Mouse (Mus musculus) hindbrain, embryonic 14.5 days (tissue): Measurements from ENCODE around the gene Pld1. TPM values are rescaled to one million over a fixed set of nuclear protein-coding genes. Genes with fewer than 3 reads are reported as not detected.

Experiments
- ATAC-seq: fragments of 200-750 bp; cut with Nextera tagmentation; 2 replicates; pipeline ENCODE4 v1.8.0; 2017; ENCODE audit warnings: moderate number of reproducible peaks, mild to moderate bottlenecking, moderate TSS enrichment, moderate library complexity; ENCODE audit not compliant: low FRiP score
- DNase-seq: peaks from one replicate; pipeline ENCODE4 v3.0.0-alpha.2; 2015; ENCODE audit warnings: low spot score
- H3K27ac ChIP-seq: fragments of 300-500 bp; sonication (generic); 2 replicates; pipeline ENCODE4 v1.5.1; 2014; ENCODE audit warnings: mild to moderate bottlenecking, moderate library complexity
- H3K27me3 ChIP-seq: fragments of 300-500 bp; sonication (generic); 2 replicates; pipeline ENCODE4 v1.6.1; 2014; ENCODE audit warnings: mild to moderate bottlenecking, low read length, mixed read lengths; ENCODE audit not compliant: control insufficient read depth, insufficient read depth
- H3K36me3 ChIP-seq: fragments of 300-500 bp; sonication (generic); replicated peaks from 2 replicates; pipeline ENCODE4 v1.6.1; 2014; ENCODE audit not compliant: control insufficient read depth, insufficient read depth
- H3K4me1 ChIP-seq: fragments of 300-500 bp; sonication (generic); replicated peaks from 2 replicates; pipeline ENCODE4 v1.6.1; 2014; ENCODE audit warnings: antibody characterized with exemption, low read length, mixed read lengths; ENCODE audit not compliant: control insufficient read depth, insufficient read depth
- H3K4me2 ChIP-seq: fragments of 300-500 bp; sonication (generic); replicated peaks from 2 replicates; pipeline ENCODE4 v1.6.1; 2014; ENCODE audit warnings: mild to moderate bottlenecking, moderate library complexity
- H3K4me3 ChIP-seq: fragments of 300-500 bp; sonication (generic); replicated peaks from 2 replicates; pipeline ENCODE4 v1.5.1; 2014; ENCODE audit warnings: mild to moderate bottlenecking, low read length
- H3K9ac ChIP-seq: fragments of 300-500 bp; sonication (generic); 2 replicates; pipeline ENCODE4 v1.6.1; 2014
- H3K9me3 ChIP-seq: fragments of 300-500 bp; sonication (generic); 2 replicates; pipeline ENCODE4 v1.6.1; 2016; ENCODE audit warnings: low read length; ENCODE audit not compliant: control insufficient read depth
- WGBS: fragments of 180-500 bp; shearing (Covaris S2); extraction: QIAGEN DNeasy Blood & Tissue Kit; methylation state at CpG from one replicate; pipeline ENCODE4 v1.1.7; 2014; 5-methylcytosine and 5-hydroxymethylcytosine counted together
- polyA plus RNA-seq: library from polyadenylated mRNA; unstranded; fragments of >200 nt; fragmentation: Nextera tagmentation; extraction: Ambion mirVana; gene quantifications from 2 replicates; pipeline ENCODE4 v1.2.1, GENCODE M21; 2014

Pld1 gene
- polyA plus RNA-seq, 1 experiment from 2014 or later: 6.7 TPM

- Histone ChIP-seq H3K4me3 (no peak overlapping the region), H3K4me1 (no peaks in the 10 kb centered on the region), H3K9ac (no peak overlapping the region), H3K27ac (no peak overlapping the region), H3K36me3 (no peaks in the 10 kb centered on the region), H3K9me3 (0 out of 2 replicates have a peak, but pooled peaks cover 5% of the 10 kb centered on the region), H3K4me2 (no peak overlapping the region), H3K27me3 (no peaks in the 10 kb centered on the region)
- ATAC-seq (no peak), DNase-seq (no peak)
- WGBS: 61% methylated on average over 5 of the region's 5 CpGs
These were observed 203.2 kb downstream of the Pld1 start for GRCm38 (mm10) chr3:28141716-28142115.

- Histone ChIP-seq H3K9me3 (0 out of 2 replicates have a peak, but pooled peaks cover 5% of the 10 kb centered on the region), H3K4me2 (no peak overlapping the region), H3K36me3 (no peaks in the 10 kb centered on the region), H3K4me1 (no peaks in the 10 kb centered on the region), H3K27ac (no peak overlapping the region), H3K9ac (no peak overlapping the region), H3K27me3 (no peaks in the 10 kb centered on the region), H3K4me3 (no peak overlapping the region)
- no peak for DNase-seq
- no peak for ATAC-seq
- 79% methylated on average over 2 of the region's 2 CpGs for WGBS
These were observed 203.6 kb downstream of the Pld1 start for GRCm38 (mm10) chr3:28142121-28142520.

GRCm38 (mm10) chr3:28144676-28145075 is 206.2 kb downstream of the Pld1 start:
- no peak overlapping the region for H3K9ac ChIP-seq
- ATAC-seq (no peak), DNase-seq (no peak)
- no peak overlapping the region for H3K4me2 ChIP-seq
- H3K4me1 ChIP-seq: no peaks in the 10 kb centered on the region
- H3K9me3 ChIP-seq: no peaks in the 10 kb centered on the region
- no peak overlapping the region for H3K4me3 ChIP-seq
- H3K36me3 ChIP-seq: no peaks in the 10 kb centered on the region
- no peak overlapping the region for H3K27ac ChIP-seq
- no peaks in the 10 kb centered on the region for H3K27me3 ChIP-seq

- Histone ChIP-seq H3K27me3 (no peaks in the 10 kb centered on the region), H3K27ac (no peak overlapping the region), H3K4me2 (no peak overlapping the region), H3K4me1 (no peaks in the 10 kb centered on the region), H3K4me3 (no peak overlapping the region), H3K9me3 (no peaks in the 10 kb centered on the region), H3K9ac (no peak overlapping the region), H3K36me3 (no peaks in the 10 kb centered on the region)
- 90% methylated on average over 3 of the region's 3 CpGs for WGBS
- ATAC-seq (no peak), DNase-seq (no peak)
These were observed 207.0 kb downstream of the Pld1 start for GRCm38 (mm10) chr3:28145461-28145860.

- Histone ChIP-seq H3K9ac (no peak overlapping the region), H3K36me3 (no peaks in the 10 kb centered on the region), H3K27ac (no peak overlapping the region), H3K4me1 (no peaks in the 10 kb centered on the region), H3K4me2 (no peak overlapping the region), H3K27me3 (no peaks in the 10 kb centered on the region), H3K4me3 (no peak overlapping the region), H3K9me3 (no peaks in the 10 kb centered on the region)
- DNase-seq: no peak
- ATAC-seq: no peak
- 95% methylated on average over 2 of the region's 2 CpGs for WGBS
These were observed 211.3 kb downstream of the Pld1 start for GRCm38 (mm10) chr3:28149656-28150256.

- no peak overlapping the region for H3K9ac ChIP-seq
- no peaks in the 10 kb centered on the region for H3K36me3 ChIP-seq
- WGBS: 78% methylated on average over 2 of the region's 2 CpGs
- DNase-seq (no peak), ATAC-seq (no peak)
- H3K27ac ChIP-seq: no peak overlapping the region
- no peak overlapping the region for H3K4me2 ChIP-seq
- no peaks in the 10 kb centered on the region for H3K9me3 ChIP-seq
- no peaks in the 10 kb centered on the region for H3K4me1 ChIP-seq
- H3K4me3 ChIP-seq: no peak overlapping the region
- no peaks in the 10 kb centered on the region for H3K27me3 ChIP-seq
These were observed 219.5 kb downstream of the Pld1 start for GRCm38 (mm10) chr3:28158006-28158405.

- H3K4me3 ChIP-seq: no peak overlapping the region
- no peaks in the 10 kb centered on the region for H3K36me3 ChIP-seq
- no peaks in the 10 kb centered on the region for H3K27me3 ChIP-seq
- H3K9me3 ChIP-seq: no peaks in the 10 kb centered on the region
- no peaks in the 10 kb centered on the region for H3K4me1 ChIP-seq
- DNase-seq (no peak), ATAC-seq (no peak)
- H3K27ac ChIP-seq: no peak overlapping the region
- no peak overlapping the region for H3K9ac ChIP-seq
- no peak overlapping the region for H3K4me2 ChIP-seq
- 94% methylated on average over 3 of the region's 3 CpGs for WGBS
These were observed 220.4 kb downstream of the Pld1 start for GRCm38 (mm10) chr3:28158916-28159315.

- WGBS: 93% methylated on average over 4 of the region's 4 CpGs
- Histone ChIP-seq H3K9ac (no peak overlapping the region), H3K27me3 (no peaks in the 10 kb centered on the region), H3K4me2 (no peak overlapping the region), H3K4me1 (no peaks in the 10 kb centered on the region), H3K9me3 (no peaks in the 10 kb centered on the region), H3K36me3 (no peaks in the 10 kb centered on the region), H3K27ac (no peak overlapping the region), H3K4me3 (no peak overlapping the region)
- DNase-seq (no peak), ATAC-seq (no peak)
These were observed 223.9 kb downstream of the Pld1 start for GRCm38 (mm10) chr3:28162346-28162745.

- DNase-seq (no peak), ATAC-seq (no peak)
- Histone ChIP-seq H3K9ac (no peak overlapping the region), H3K27me3 (no peaks in the 10 kb centered on the region), H3K4me2 (no peak overlapping the region), H3K4me1 (no peaks in the 10 kb centered on the region), H3K27ac (no peak overlapping the region), H3K9me3 (no peaks in the 10 kb centered on the region), H3K36me3 (no peaks in the 10 kb centered on the region), H3K4me3 (no peak overlapping the region)
- WGBS: 58% methylated on average over 1 of the region's 1 CpGs
These were observed 226.2 kb downstream of the Pld1 start for GRCm38 (mm10) chr3:28164678-28165077.

- Histone ChIP-seq H3K27ac (no peak overlapping the region), H3K4me2 (no peak overlapping the region), H3K36me3 (no peaks in the 10 kb centered on the region), H3K9ac (no peak overlapping the region), H3K9me3 (no peaks in the 10 kb centered on the region), H3K4me3 (no peak overlapping the region), H3K4me1 (no peaks in the 10 kb centered on the region), H3K27me3 (no peaks in the 10 kb centered on the region)
- WGBS: 4% methylated on average over 1 of the region's 1 CpGs
- DNase-seq (peak; percentile 89), ATAC-seq (peak; percentile 69; the same call in 1 of the 2 replicates)
These were observed 227.1 kb downstream of the Pld1 start for GRCm38 (mm10) chr3:28165598-28165997.
